Mouse (Mus musculus) gastrocnemius, postnatal 10 days (tissue): Measurements from ENCODE around the gene Med13. TPM values are rescaled to one million over a fixed set of nuclear protein-coding genes. Genes with fewer than 3 reads are reported as not detected.
A peak's percentile ranks its signal among the peaks of the same experiment; 100 is the strongest.
"Not testable (repeated sequence)": the region's sequence is repeated elsewhere in the genome, so short reads cannot be mapped to it uniquely, and the experiment has no call there.

Experiments
- DNase-seq: peaks from one replicate; pipeline ENCODE4 v3.0.0; 2021; ENCODE audit warnings: mixed read lengths
- total RNA-seq, 2 experiments: library from RNA; stranded (reverse); gene quantifications; 2 replicates each; pipeline ENCODE4 v1.2.3; 2021

Med13 gene
- total RNA-seq, 2 experiments from 2014 or later = 42.2 to 47.1 TPM

GRCm38 (mm10) chr11:86380521-86381238 lies 23.3 kb upstream of the Med13 start:
- DNase-seq = no peak

- DNase-seq = no peak
Measured at GRCm38 (mm10) chr11:86378981-86379380, 21.6 kb upstream of the Med13 start.

GRCm38 (mm10) chr11:86377841-86378240 lies 20.4 kb upstream of the Med13 start:
- no peak for DNase-seq

- no peak for DNase-seq
Measured at GRCm38 (mm10) chr11:86376707-86377106, 19.3 kb upstream of the Med13 start.

- no peak for DNase-seq
Measured at GRCm38 (mm10) chr11:86375086-86375485, 17.7 kb upstream of the Med13 start.

DNA sequence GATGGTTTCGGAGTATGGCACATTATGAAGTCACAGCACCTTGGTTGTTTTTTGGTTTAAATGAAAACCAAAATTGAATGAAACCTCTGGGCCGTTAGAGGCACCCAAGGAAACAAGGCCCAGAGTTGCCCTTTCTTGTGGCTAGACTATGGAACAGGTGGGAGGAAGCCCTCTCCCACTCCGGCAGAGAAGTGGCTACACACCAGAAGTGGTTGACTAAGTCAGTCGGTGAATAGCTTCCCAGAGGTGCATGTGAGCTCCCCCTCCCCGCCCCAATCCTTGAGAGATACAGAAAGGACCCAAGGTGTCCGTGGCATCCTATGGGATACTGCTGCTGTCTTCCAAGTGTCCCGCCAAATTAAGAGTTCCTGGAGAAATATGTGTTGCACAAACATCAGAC lies 13.9 kb upstream of the Med13 start:
- DNase-seq = no peak

- no peak for DNase-seq
Measured at GRCm38 (mm10) chr11:86369860-86370259, 12.5 kb upstream of the Med13 start.

GRCm38 (mm10) chr11:86369003-86369402 lies 11.6 kb upstream of the Med13 start:
- DNase-seq = no peak

DNA sequence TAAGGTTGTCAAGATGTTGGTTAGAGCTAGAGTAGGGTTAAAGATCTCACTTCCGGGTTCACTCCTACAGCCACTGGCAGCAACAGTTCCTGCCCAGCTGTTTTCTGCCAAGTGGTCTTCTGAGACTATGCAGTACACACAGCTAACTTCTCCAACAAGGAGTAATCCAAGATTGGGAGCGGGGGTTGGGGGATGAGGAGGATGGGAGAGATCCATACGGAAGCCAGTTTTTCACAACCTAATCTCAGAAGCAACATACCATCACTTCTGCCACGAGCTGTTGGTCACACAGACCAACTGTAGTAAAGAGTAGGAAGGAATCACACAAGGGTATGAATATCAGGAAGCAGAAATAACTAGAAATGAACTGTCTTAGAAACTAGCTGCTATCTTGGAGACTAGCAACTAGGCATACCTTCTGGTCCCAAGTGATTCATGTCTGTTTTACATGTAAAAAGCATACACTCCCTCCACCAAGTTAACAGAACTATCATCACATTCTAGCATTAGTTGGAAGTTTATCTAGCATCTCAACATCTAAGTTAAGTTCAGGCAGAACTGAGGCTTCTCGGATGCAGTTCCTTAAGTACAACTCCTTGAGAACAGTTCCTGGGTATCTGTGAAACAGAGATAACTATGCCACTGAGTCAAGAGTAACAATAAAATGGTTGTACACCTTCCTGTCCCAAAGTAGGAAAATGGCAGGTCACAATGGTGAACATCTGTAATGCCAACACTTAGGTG lies 7.5 kb upstream of the Med13 start:
- DNase-seq = no peak

- peak; percentile 99 for DNase-seq
Measured at GRCm38 (mm10) chr11:86357984-86358528, 654 bp upstream of the Med13 start.

- no peak for DNase-seq
Measured at GRCm38 (mm10) chr11:86356007-86356853, 1.2 kb downstream of the Med13 start.

DNA sequence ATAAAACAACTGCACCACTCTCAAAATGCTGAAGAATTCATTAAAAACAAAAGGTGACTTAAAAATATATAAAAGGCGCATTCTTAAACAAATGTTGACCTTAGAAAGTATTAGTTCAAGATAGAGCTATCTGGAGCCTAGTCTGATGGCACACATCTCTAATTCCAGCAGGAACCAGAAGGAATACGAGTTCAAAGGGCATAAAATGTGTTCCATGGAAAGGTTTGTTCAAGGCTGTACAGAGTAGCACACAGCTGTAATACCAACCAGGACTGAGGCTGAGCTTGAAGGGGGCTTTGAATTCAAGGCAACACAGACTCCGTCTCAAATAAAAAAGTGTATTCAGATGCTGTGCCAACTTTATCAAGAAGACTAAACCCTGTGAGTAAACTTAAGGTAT lies 3.8 kb downstream of the Med13 start:
- DNase-seq = no peak

GRCm38 (mm10) chr11:86351766-86352315 lies 5.6 kb downstream of the Med13 start:
- no peak for DNase-seq

- no peak for DNase-seq
Measured at GRCm38 (mm10) chr11:86350636-86351138, 6.7 kb downstream of the Med13 start.

- no peak for DNase-seq
Measured at GRCm38 (mm10) chr11:86349325-86349724, 8.1 kb downstream of the Med13 start.

DNA sequence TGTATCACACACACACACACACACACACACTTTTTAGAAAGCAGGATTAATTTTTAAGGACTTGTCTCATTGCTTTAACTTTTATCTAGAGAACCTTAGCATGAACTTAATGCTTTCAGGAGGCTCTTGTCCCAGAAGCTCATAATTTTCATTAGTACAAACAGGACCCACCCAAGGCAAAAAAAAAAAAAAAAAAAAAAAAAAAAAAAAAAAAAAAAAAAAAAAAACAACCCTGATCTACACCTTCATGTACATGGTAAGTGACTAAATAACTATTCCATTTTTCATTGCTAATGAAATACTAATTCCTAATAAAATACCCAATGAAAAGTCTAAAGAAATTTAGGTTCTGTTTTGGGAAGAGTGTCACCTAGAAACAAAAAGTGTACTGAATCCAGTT lies 8.5 kb downstream of the Med13 start:
- no peak for DNase-seq

DNA sequence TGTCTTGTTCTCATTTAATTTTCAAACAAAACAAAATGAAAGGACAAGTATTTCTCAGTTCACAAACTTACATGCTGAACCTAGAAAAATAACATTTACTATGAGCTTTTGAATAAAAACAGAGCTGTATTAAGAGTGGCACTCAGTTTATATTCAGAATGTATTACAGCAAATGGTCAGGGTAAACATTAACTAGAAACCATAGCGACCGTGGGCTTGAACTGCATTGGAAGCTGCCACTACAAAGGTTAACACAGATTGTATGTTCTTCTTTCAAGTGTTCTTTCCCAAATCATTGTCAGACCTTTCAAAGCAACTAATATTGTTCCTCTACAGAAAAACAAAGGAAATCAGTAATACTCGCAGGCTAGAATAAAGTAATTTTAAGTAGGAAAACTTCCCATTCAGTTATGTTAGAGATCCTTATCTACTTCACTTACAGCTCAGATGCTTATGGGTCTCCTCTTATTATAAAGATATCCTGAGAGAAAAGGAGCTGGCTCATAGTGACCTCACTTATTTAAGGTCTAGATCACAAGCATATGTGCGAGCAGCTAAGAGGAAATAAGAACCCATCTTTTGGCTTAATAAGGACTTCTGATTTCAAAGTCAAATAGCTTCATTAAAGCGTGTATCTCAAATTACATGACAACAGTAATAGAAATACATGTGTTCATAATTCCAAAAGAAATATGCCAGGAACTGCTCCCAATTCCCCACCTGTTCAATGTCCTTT lies 9.8 kb downstream of the Med13 start:
- DNase-seq = no peak

DNA sequence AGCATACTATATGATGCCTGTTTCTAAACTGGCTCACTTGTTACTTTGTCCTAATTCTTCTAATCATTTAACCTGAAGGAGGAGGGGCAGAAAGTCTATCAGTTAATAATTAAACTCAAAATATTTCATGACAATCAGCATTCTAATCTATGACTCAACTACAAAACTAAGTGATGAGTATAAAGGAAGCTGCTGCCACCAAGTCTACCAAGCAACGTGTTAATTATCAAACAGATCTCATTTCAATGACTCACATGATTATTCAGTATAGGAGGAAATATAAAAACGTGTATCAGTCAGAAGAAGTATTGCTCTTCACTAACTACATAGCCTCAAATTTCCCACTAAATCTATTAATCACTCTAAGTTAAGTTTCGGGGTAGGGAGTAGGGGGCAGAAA lies 10.9 kb downstream of the Med13 start:
- DNase-seq = no peak

DNA sequence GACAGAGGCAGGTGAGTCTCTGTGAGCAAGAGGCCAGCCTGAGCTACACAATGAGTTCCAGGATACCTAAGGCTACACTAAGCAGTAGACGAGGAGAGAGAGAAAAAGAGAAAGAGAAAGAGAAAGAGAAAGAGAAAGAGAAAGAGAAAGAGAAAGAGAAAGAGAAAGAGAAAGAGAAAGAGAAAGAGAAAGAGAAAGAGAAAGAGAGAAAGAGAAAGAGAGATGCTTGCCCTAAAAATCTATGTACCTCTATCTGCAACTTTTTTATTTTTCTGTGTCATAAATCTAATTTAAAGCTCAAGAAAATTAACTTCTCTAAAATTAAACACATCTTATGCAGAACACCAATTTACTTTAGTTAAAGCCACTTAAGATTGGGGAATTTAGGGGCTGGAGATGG lies 12.5 kb downstream of the Med13 start:
- not testable (repeated sequence) for DNase-seq

- DNase-seq = no peak
Measured at GRCm38 (mm10) chr11:86324251-86324650, 33.2 kb downstream of the Med13 start.

- DNase-seq = not testable (repeated sequence)
Measured at GRCm38 (mm10) chr11:86314992-86315391, 42.4 kb downstream of the Med13 start.
